Mouse (Mus musculus) hindbrain, embryonic 10.5 days (tissue): ENCODE results near the gene Fam118b. TPM values are rescaled to one million over a fixed set of nuclear protein-coding genes. Genes with fewer than 3 reads are reported as not detected.
A peak's percentile ranks its signal among the peaks of the same experiment; 100 is the strongest.

Experiments used
- DNase-seq: peaks from one replicate; pipeline ENCODE4 v3.0.0-alpha.2; 2017; ENCODE audit warnings: low spot score
- H3K27ac ChIP-seq: fragments of 300-500 bp; sonication (generic); 2 replicates; pipeline ENCODE4 v1.5.1; 2016; ENCODE audit warnings: mild to moderate bottlenecking, moderate library complexity
- H3K27me3 ChIP-seq: fragments of 300-500 bp; sonication (generic); 2 replicates; pipeline ENCODE4 v1.6.1; 2016; ENCODE audit warnings: mild to moderate bottlenecking; ENCODE audit not compliant: poor library complexity, insufficient read depth, severe bottlenecking
- H3K36me3 ChIP-seq: fragments of 300-500 bp; sonication (generic); 2 replicates; pipeline ENCODE4 v1.6.1; 2016; ENCODE audit warnings: mild to moderate bottlenecking, moderate library complexity
- H3K4me1 ChIP-seq: fragments of 300-500 bp; sonication (generic); replicated peaks from 2 replicates; pipeline ENCODE4 v1.6.1; 2016; ENCODE audit warnings: mild to moderate bottlenecking
- H3K4me3 ChIP-seq: fragments of 300-500 bp; sonication (generic); 2 replicates; pipeline ENCODE4 v1.5.1; 2016; ENCODE audit warnings: mild to moderate bottlenecking, moderate library complexity
- H3K9me3 ChIP-seq: fragments of 300-500 bp; sonication (generic); 2 replicates; pipeline ENCODE4 v1.6.1; 2016; ENCODE audit warnings: mild to moderate bottlenecking, moderate library complexity
- WGBS: fragments of 180-500 bp; shearing (Covaris S2); methylation state at CpG from one replicate; pipeline ENCODE4 v1.1.7; 2016; 5-methylcytosine and 5-hydroxymethylcytosine counted together
- polyA plus RNA-seq: library from polyadenylated mRNA; unstranded; fragments of >200 nt; fragmentation: Nextera tagmentation; extraction: Ambion mirVana; gene quantifications from 2 replicates; pipeline ENCODE4 v1.2.1, GENCODE M21; 2016

Gene Fam118b
- polyA plus RNA-seq, 1 experiment from 2014 or later: 71.0 TPM

DNA sequence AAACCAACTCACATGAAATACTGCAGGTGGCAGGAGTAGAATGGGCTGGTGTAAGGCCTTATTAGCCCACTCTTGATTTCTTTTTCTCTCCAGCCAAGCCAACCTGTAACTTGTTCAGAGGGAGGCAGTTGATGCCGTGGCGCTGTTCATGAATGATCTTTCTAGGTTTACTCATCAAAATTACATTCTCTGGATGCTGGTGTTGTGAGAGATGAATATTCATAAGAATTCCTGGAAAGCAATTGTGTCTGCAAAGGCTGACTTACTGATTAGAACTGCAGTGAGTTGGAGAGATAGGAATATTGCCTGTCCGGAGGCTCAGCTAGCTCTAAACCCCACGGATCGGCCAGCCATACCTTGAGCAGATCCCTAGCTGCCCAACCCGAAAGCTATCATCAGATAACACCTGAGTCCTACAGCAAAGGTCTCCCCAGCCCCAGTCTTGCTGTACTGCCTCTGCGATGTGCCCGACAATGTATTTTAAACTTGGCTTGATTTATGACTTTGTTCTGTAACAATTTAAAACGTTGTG is 67.0 kb downstream of the Fam118b start:
- no peaks in the 10 kb centered on the region for H3K27me3 ChIP-seq
- peak overlapping the region; percentile 89 for H3K27ac ChIP-seq
- H3K36me3 ChIP-seq: peaks cover 19% of the 10 kb centered on the region
- peaks cover 22% of the 10 kb centered on the region for H3K4me1 ChIP-seq
- WGBS: 69% methylated on average over 9 of the region's 9 CpGs
- DNase-seq: no peak
- peak overlapping the region; percentile 77 for H3K4me3 ChIP-seq
- H3K9me3 ChIP-seq: no peaks in the 10 kb centered on the region

DNA sequence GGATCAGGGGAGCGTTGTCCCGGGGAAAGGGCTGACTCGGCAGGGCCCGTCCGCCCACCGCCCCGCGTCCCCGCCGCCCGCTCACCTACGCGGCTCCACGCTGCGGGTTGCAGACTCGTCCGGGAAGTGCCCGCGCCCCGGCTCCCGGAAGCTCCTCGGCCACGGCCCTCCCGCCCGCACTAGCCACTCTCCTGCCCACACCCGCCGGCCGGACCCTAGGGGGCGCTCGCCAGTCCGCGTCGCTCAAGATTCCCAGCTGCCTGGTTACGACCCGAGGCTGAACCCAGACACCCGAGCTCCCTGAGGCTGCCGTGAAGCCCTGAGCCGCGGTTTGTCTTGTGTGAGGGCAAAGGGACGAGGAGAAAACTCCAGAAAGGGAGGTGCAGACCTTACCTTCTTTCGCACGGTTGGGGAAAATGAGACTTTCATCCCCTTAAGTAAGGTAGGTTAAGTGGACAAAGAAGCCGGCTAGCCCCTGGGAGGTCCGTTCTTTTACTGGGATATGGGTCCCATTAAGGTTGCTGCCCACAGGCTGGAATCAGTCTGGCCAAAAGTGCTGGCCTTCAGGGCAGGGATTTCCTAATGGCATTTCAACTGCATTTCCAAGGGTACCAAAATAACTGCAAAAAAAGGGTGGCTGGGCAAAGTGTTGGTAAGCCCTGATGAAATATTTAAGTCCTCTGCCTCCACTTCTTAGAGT is 67.7 kb downstream of the Fam118b start, which contains the start of the genes Srpr and Tirap:
Gene Srpr, plus strand, starts transcription at position 404 of the 700 bp plus-strand sequence.
Gene Tirap, minus strand, starts transcription at position 520 of the 700 bp plus-strand sequence.
- Histone ChIP-seq H3K4me1 (peaks cover 22% of the 10 kb centered on the region), H3K4me3 (peak within 1 kb of the TSS; percentile 77), H3K27ac (peak within 1 kb of the TSS; percentile 89), H3K9me3 (no peaks in the 10 kb centered on the region), H3K27me3 (no peaks in the 10 kb centered on the region), H3K36me3 (peaks cover 12% of the 10 kb centered on the region)
- WGBS: under 1% methylated on average over 44 of the region's 44 CpGs
- peak; percentile 94 for DNase-seq

DNA sequence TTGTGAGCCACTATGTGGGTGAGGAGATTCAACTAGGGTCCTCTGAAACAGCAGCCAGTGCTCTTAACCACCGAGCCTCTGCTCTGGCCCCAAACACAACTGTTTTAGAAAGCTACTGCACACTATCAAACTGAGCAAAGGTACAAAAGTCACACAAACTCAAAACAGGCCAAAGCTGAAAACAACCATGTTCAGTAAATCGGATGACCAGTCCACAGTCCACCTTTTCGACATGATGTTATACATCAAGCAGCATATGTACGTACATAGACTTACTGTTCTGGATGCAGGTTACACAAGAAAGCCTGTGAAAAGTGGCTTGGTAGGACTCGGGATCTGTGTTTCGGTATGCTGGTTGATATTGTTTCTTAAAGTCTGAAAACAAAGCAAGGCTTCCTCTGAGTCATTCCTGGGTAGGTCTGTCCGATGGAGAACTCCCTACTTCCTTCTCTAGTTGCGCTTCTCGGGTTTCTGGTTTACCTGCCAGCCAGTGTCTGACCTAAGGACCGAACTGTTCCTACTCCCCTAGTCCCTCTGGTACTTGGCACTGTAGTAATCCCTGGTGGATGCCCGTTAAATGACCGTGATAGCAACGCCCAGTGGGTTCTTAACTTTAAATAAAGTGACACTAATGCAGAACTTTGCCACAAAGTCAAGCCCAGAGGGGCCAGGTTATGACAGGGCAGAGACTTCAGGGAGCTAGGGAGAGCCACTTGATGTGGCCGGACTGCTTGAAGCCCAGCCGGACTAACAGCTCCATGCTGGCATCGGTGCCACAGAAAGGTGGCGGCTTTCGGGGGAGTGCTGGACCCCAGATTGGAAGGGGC is 68.4 kb downstream of the Fam118b start:
- peaks cover 22% of the 10 kb centered on the region for H3K4me1 ChIP-seq
- no peak for DNase-seq
- H3K36me3 ChIP-seq: peaks cover 5% of the 10 kb centered on the region
- WGBS: 26% methylated on average over 18 of the region's 18 CpGs
- no peaks in the 10 kb centered on the region for H3K9me3 ChIP-seq
- peak overlapping the region; percentile 89 for H3K27ac ChIP-seq
- no peaks in the 10 kb centered on the region for H3K27me3 ChIP-seq
- H3K4me3 ChIP-seq: peak overlapping the region; percentile 77

DNA sequence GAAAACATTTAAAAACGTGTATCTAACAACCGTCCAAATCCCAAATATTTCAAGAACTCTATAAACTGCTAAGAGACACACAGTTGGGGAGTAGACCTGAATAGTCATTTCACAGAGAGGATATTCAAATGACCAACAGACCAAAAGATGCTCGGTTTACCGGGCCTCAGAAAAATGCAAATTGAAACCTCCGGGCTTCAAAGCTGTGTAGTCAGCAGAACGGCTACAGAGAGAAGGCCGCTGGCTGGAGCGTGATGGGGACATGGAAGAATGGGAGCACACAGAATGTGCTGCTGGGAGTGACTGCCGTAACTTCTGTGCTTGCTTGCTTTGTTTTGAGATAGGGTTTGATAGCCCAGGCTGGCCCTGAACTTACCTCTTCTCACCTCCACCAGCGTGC is 69.3 kb downstream of the Fam118b start:
- no peak overlapping the region for H3K4me3 ChIP-seq
- no peaks in the 10 kb centered on the region for H3K36me3 ChIP-seq
- H3K27me3 ChIP-seq: no peaks in the 10 kb centered on the region
- H3K27ac ChIP-seq: no peak overlapping the region
- DNase-seq: no peak
- no peaks in the 10 kb centered on the region for H3K9me3 ChIP-seq
- H3K4me1 ChIP-seq: peaks cover 22% of the 10 kb centered on the region
- 77% methylated on average over 10 of the region's 10 CpGs for WGBS

DNA sequence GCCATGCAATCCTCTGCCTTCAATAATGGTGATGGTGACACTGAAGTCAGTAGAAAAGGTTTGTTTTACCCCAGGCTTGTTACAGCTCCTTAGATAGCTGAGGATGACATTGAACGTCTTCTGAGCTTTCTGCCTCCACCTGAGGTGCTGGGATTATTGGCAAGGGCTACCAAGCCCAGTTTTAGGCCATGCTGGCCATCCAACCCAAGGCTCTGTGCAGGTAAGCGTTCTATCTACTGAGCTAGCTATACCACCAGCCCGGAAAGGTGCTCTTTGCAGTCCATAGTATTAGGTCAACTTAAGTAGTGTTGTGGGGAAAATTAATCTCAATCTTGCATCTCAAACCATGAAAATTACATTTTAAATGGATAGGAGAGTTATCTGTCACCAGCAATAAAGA is 70.0 kb downstream of the Fam118b start:
- Histone ChIP-seq H3K36me3 (no peaks in the 10 kb centered on the region), H3K27me3 (no peaks in the 10 kb centered on the region), H3K4me3 (no peak overlapping the region), H3K4me1 (peaks cover 22% of the 10 kb centered on the region), H3K27ac (no peak overlapping the region), H3K9me3 (no peaks in the 10 kb centered on the region)
- 88% methylated on average over 3 of the region's 3 CpGs for WGBS
- DNase-seq: no peak

DNA sequence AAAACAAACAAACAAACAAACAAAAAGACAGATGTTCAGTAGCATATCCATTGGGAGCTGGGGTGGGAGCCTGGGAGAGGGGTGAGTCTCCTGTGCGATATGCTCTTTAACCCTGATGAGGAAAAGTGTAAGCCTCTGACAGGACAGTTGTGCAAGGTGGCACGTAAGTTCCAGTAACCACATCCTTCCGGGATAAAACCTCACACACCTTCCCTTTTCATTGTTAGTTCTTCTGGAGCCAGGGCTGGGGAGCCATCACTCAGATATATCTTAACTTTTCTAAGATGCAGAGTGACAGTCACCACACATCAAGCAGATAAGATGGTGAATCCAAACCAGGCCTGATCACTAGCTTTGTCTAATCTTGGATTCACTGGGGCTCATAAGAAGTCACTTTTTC is 73.6 kb downstream of the Fam118b start:
- 95% methylated on average over 3 of the region's 3 CpGs for WGBS
- Histone ChIP-seq H3K27me3 (no peaks in the 10 kb centered on the region), H3K9me3 (no peaks in the 10 kb centered on the region), H3K36me3 (peaks cover 25% of the 10 kb centered on the region), H3K4me1 (peaks cover 8% of the 10 kb centered on the region), H3K4me3 (no peak overlapping the region), H3K27ac (no peak overlapping the region)
- no peak for DNase-seq

DNA sequence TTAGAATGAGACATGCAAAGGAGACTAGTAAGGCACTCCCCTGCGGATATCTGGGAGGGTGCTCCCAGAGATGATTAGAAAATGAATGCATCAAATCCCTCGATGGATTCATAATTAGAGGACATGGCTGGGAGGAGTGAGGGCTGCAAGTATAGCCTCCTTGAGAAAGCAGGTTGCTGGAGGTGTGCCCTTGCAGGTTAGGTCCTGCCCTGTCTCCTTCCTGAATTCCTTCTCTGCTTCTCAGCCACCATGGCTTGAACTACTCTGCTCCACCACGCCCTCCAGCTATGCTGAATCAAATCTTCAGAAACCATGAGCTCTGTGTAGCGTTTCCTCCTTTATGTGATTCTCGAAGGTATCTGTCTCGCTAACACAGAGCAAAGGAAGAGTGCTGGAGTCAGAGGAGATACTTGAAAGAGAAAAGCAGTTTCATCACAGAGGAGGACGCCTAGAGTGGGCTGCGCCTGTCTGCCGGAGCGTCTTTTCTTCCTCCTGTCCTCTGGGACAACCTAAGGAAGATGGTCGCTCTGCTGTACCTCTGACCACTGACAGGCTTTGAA is 74.5 kb downstream of the Fam118b start:
- no peaks in the 10 kb centered on the region for H3K4me1 ChIP-seq
- 81% methylated on average over 11 of the region's 11 CpGs for WGBS
- no peak for DNase-seq
- no peaks in the 10 kb centered on the region for H3K9me3 ChIP-seq
- no peak overlapping the region for H3K27ac ChIP-seq
- peaks cover 35% of the 10 kb centered on the region for H3K36me3 ChIP-seq
- H3K27me3 ChIP-seq: no peaks in the 10 kb centered on the region
- H3K4me3 ChIP-seq: no peak overlapping the region

DNA sequence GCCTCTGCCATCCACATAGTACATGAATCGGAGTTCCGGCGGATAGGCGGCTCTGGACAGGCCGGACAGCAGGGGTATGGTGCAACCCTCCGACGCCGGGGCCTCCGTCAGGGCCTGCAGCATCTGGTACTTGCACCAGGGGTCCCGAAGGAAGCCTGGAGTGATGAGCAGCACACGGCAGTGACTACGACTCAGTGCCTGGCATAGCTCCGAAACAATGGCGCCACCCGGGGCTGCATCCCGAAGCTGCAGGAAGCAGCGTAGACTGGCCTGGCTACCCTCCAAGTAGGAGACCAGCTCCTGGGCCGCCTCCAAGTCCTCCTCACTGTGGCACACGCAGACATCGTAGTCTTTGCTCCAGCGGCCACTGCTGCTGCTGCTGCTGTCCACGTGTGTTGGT is 78.9 kb downstream of the Fam118b start:
- Histone ChIP-seq H3K27me3 (no peaks in the 10 kb centered on the region), H3K4me3 (no peak overlapping the region), H3K4me1 (no peaks in the 10 kb centered on the region), H3K9me3 (no peaks in the 10 kb centered on the region), H3K27ac (no peak overlapping the region), H3K36me3 (peaks cover 52% of the 10 kb centered on the region)
- 76% methylated on average over 22 of the region's 22 CpGs for WGBS
- DNase-seq: no peak

DNA sequence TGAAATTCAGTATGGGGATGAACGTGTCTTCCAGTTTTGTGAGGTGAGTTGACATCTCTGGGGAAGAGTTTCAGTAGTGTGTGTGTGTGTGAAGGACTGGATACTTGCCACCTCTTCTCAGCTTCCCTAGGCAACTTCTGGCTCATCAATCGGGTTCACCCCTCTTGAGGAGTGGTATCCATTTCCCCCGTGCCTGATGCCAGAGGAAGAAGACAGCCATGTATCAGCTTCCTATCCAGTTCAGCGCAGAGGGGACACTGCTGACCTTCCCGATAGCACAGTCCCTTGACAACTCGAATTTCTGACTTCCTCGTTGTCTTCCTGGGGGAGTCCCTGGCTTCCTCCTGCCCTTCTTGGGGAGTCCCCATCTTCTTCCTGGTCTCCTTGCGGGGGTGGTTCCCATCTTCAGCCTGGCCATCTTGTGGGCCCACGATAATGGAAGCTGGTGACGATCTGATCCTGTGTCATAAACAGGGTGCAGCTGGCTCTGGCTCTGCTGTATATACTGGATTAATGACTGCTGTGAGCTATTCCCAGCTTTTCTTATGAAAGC is 80.2 kb downstream of the Fam118b start:
- Histone ChIP-seq H3K36me3 (peaks cover 52% of the 10 kb centered on the region), H3K9me3 (no peaks in the 10 kb centered on the region), H3K4me1 (no peaks in the 10 kb centered on the region), H3K4me3 (no peak overlapping the region), H3K27ac (no peak overlapping the region), H3K27me3 (no peaks in the 10 kb centered on the region)
- DNase-seq: no peak
- 91% methylated on average over 10 of the region's 10 CpGs for WGBS

DNA sequence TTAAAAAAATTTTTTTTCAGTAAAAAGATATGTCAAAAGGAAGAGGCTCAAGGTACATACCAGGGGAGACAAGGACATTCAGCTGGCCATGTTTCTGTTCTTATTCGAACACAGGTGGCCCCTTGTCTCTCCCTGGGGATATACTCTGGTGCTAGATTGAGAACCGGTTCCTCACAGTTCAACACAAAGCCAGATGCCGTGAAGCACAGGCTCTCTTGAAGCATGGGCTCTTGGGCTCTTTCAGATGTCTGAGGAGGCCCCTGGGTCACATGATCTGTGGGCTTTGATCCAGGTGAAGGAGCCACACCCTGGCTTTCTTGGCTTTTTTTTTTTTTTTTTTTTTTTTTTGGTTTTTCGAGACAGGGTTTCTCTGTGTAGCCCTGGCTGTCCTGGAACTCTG is 81.2 kb downstream of the Fam118b start:
- Histone ChIP-seq H3K9me3 (no peaks in the 10 kb centered on the region), H3K27ac (no peak overlapping the region), H3K27me3 (no peaks in the 10 kb centered on the region), H3K4me3 (no peak overlapping the region), H3K36me3 (peaks cover 51% of the 10 kb centered on the region), H3K4me1 (no peaks in the 10 kb centered on the region)
- 85% methylated on average over 4 of the region's 4 CpGs for WGBS
- no peak for DNase-seq

DNA sequence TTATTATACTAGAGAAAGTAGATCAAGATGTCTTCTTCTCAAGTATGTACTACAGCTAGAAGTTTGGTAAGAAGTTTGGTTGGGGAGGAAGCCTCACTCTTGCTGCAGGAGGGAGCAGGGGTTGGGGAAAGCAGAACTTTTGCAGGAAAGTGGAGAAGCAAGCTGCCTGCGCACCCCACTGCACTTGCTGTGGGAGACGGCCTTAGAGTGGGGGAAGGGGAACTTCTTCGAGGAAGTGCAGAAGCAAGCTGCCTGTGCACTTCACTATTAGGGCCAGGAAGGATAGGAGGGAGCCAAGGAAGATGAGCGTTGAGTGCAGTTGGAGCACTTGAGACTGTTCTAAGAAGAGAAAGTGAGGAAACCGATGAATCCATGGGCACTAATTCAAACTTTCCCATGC is 84.2 kb downstream of the Fam118b start:
- peaks cover 20% of the 10 kb centered on the region for H3K36me3 ChIP-seq
- no peaks in the 10 kb centered on the region for H3K9me3 ChIP-seq
- 65% methylated on average over 5 of the region's 5 CpGs for WGBS
- no peak overlapping the region for H3K4me3 ChIP-seq
- no peak for DNase-seq
- no peaks in the 10 kb centered on the region for H3K4me1 ChIP-seq
- H3K27me3 ChIP-seq: no peaks in the 10 kb centered on the region
- no peak overlapping the region for H3K27ac ChIP-seq

DNA sequence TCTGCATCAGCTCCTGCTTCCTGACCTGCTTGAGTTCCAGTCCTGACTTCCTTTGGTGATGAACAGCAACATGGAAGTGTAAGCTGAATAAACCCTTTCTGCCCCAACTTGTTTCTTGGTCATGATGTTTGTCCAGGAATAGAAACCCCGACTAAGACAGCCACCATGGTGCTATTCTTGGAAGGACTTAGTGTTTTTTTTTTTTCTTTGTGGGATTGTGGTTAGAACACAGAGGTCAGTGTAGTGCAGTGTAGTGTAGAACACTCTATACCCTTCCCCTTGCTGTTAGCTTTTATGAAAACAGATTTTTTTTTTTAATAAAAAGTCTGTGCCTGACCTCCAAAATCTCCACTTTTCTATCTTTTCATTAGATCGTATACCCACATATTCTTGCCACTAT is 84.8 kb downstream of the Fam118b start:
- WGBS: 90% methylated on average over 2 of the region's 2 CpGs
- peaks cover 15% of the 10 kb centered on the region for H3K36me3 ChIP-seq
- no peak overlapping the region for H3K27ac ChIP-seq
- no peaks in the 10 kb centered on the region for H3K4me1 ChIP-seq
- no peaks in the 10 kb centered on the region for H3K27me3 ChIP-seq
- no peaks in the 10 kb centered on the region for H3K9me3 ChIP-seq
- DNase-seq: no peak
- no peak overlapping the region for H3K4me3 ChIP-seq
